Mouse (Mus musculus): ENCODE results near the gene Gm13090.

Gene Gm13090

GRCm38 (mm10) chr4:151138586-151138985 is 49.2 kb downstream of the Gm13090 start:
- DNase-seq: no peak

GRCm38 (mm10) chr4:151139053-151139840 is 49.9 kb downstream of the Gm13090 start:
- peak; percentile 53 to 54 for DNase-seq

GRCm38 (mm10) chr4:151140368-151140982 is 51.1 kb downstream of the Gm13090 start:
- DNase-seq: no peak

Measured in B cell, adult 2 months (primary cell).